Mouse (Mus musculus): ENCODE measurements at regions not wholly inside any gene's neighbourhood (a gene's known extent, or its start where the extent isn't known, plus 50 kb on each side); places are given as distances from the start of the nearest gene placed in this dataset.

- DNase-seq (ENCODE audit: low spot score in 2 of 2) = no peak
Observed at GRCm38 (mm10) chr5:64536393-64537112, 266.6 kb upstream of the Klf3 start.

GRCm38 (mm10) chr5:64537113-64537780, 265.9 kb upstream of the Klf3 start:
- no peak for DNase-seq (ENCODE audit: low spot score in 2 of 2)

GRCm38 (mm10) chr5:64541765-64542164, 261.4 kb upstream of the Klf3 start:
- no peak for DNase-seq (ENCODE audit: low spot score in 2 of 2)

GRCm38 (mm10) chr5:64555931-64556330, 247.3 kb upstream of the Klf3 start:
- DNase-seq (ENCODE audit: low spot score in 2 of 2) = no peak

GRCm38 (mm10) chr5:64566451-64567390, 236.5 kb upstream of the Klf3 start:
- no peak for DNase-seq (ENCODE audit: low spot score in 2 of 2)

- no peak for DNase-seq (ENCODE audit: low spot score in 2 of 2)
Observed at GRCm38 (mm10) chr5:64567813-64568212, 235.4 kb upstream of the Klf3 start.

- no peak for DNase-seq (ENCODE audit: low spot score in 2 of 2)
Observed at GRCm38 (mm10) chr5:64568294-64568693, 234.9 kb upstream of the Klf3 start.

- no peak for DNase-seq (ENCODE audit: low spot score in 2 of 2)
Observed at GRCm38 (mm10) chr5:64574386-64574785, 228.8 kb upstream of the Klf3 start.

- no peak for DNase-seq (ENCODE audit: low spot score in 2 of 2)
Observed at GRCm38 (mm10) chr5:64575896-64576295, 227.3 kb upstream of the Klf3 start.

- no peak for DNase-seq (ENCODE audit: low spot score in 2 of 2)
Observed at GRCm38 (mm10) chr5:64576426-64577262, 226.5 kb upstream of the Klf3 start.

GRCm38 (mm10) chr5:64577424-64577823, 225.8 kb upstream of the Klf3 start:
- no peak for DNase-seq (ENCODE audit: low spot score in 2 of 2)

GRCm38 (mm10) chr5:64578536-64578935, 224.7 kb upstream of the Klf3 start:
- no peak for DNase-seq (ENCODE audit: low spot score in 2 of 2)

- DNase-seq (ENCODE audit: low spot score in 2 of 2) = no peak
Observed at GRCm38 (mm10) chr5:64579086-64579485, 224.1 kb upstream of the Klf3 start.

- no peak for DNase-seq (ENCODE audit: low spot score in 2 of 2)
Observed at GRCm38 (mm10) chr5:64579494-64580339, 223.5 kb upstream of the Klf3 start.

- no peak for DNase-seq (ENCODE audit: low spot score in 2 of 2)
Observed at GRCm38 (mm10) chr5:64580340-64580723, 222.9 kb upstream of the Klf3 start.

GRCm38 (mm10) chr5:64580786-64581445, 222.3 kb upstream of the Klf3 start:
- no peak for DNase-seq (ENCODE audit: low spot score in 2 of 2)

- DNase-seq (ENCODE audit: low spot score in 2 of 2) = no peak
Observed at GRCm38 (mm10) chr5:64581461-64581860, 221.7 kb upstream of the Klf3 start.

GRCm38 (mm10) chr5:64582031-64582430, 221.2 kb upstream of the Klf3 start:
- DNase-seq (ENCODE audit: low spot score in 2 of 2) = no peak

GRCm38 (mm10) chr5:64584308-64584707, 218.9 kb upstream of the Klf3 start:
- no peak for DNase-seq (ENCODE audit: low spot score in 2 of 2)

Measured in frontal cortex, postnatal 25 days (tissue).